Mouse (Mus musculus) neural tube, embryonic 10.5 days (tissue): ENCODE measurements at regions not wholly inside any gene's neighbourhood (a gene's known extent, or its start where the extent isn't known, plus 50 kb on each side); places are given as distances from the start of the nearest gene placed in this dataset.

Experiments used
- DNase-seq: peaks from one replicate; pipeline ENCODE4 v3.0.0-alpha.2; 2017; ENCODE audit warnings: low spot score; ENCODE audit errors: extremely low spot score

GRCm38 (mm10) chr10:111693762-111694161 lies 187.7 kb downstream of the Phlda1 start:
- DNase-seq, result no peak

DNA sequence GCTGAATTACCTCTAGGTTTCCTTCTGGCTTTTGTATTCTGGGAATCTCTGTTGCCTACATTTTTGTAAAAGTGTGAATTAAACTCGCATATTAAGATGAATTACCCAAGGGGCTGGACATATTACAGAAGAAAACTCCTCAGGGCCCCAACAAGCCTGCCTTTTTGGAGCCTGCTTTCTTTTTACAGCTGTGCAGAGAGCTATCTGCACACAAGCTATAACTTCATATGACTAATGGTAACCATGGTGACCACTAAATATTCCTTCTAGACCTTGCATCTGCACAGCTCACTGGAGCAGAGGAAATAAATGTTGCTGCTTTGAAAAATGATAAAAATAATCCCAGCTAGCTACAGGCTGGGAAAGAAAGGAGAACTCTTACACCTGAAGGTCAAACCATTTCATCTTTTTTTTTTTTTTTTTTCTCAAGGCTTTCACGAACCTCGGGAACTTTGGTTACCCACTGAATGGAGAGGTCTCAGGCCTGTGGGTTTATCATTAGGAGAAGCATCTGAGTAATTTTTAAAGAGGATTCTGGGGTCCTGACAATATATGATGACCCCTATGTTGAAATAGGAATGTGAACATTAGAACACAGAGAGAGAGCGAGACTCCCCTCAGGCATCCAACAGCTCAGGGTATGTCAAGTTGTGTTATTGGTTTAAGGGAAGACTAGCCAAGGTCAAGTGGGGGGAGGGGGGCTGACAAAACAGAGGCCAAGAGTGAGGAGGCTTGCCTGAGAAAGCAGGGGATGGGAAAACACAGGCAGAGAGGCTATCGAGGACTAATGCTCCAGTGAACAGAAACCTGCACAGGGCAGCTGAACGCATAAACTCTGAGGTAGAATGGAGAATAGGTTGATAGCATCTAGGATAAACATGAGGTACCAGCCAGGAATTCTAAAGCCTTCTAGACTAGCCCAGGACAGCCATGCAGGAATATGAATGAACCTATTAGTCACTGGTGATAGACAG lies 188.4 kb downstream of the Phlda1 start:
- no peak for DNase-seq

DNA sequence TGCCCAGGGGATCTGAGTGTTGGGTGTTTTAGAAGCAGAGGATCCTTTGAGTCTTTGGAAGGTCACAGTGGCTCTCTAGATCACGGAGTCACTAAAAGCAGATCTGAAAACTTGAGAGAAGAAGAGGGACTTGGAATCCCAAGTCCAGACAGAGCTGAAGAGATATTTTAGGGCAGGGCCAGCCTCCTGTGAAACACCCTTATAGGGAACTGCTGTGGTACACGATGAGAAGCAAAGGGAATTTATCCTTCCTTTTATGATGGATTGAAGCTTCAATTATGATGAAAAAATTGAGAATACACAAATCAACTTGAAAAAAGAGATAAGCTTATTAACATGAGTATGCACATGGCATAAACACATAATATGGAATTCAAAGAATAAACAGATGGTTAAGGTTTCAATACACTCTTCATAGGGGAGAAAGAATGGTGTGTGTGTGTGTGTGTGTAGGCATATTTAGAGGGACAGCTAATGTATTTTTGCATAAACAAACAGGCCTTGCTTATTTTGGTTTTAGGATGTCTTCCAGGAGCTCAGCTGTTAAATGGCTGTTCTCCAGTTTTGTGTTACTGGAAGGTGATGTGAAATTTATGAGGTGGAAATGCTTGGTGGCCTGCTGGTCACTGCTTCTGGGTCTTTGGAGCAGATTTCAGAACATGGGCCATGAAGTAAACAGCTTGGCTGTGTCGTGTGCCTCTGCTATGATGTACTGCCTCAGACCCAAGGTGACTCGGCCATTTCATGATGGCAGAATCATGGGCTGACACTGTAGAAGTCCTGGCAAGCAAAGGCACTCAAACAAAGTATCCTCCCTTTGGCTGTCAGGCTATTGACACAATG lies 190.1 kb downstream of the Phlda1 start:
- no peak for DNase-seq

- no peak for DNase-seq
Observed at GRCm38 (mm10) chr10:111696987-111697386, 190.9 kb downstream of the Phlda1 start.

DNA sequence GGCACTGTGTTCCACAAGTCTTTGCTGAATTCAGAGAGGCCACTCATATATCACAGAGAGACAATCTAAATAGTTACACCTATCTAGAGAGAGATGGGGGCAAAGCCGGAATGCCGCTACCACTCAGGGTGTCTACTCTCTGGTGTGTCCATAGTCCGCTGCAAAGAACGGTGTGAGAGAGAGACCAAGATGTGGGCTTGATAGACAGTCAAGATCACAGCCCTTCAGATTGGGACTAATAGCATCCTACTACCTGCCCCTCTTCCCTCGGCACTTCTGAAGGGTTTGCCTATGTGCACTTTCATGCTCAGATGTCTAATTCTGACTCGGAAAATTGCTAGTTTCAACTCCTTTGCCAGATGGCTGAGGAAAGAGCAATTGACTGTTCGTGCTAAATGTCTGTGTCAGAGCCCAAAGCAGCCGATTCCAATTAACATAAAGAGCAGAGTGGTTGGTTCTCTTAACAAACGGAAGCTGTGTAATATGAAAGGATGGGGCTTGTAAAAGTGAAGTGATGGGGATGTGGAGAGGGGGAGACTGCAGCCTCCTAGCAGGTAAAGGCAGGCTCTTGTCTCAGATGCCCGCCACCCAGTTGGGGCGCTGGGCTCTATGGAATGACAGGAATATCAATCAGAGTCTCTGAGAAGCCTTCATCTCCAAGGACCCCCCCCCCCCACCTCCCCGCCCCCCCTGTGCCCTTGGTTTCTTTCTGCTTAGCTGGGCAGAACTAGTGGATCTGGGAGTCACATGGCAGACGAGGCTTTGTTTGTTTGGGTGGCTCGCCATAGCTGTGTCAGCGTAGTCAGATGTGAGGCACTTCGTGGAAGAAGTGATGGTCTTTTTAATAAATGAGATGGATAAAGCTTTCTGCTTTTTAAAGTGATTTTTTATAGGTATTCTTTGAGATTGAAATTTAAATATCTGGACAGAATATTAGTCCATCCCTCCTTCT lies 193.7 kb downstream of the Phlda1 start:
- DNase-seq, result no peak

DNA sequence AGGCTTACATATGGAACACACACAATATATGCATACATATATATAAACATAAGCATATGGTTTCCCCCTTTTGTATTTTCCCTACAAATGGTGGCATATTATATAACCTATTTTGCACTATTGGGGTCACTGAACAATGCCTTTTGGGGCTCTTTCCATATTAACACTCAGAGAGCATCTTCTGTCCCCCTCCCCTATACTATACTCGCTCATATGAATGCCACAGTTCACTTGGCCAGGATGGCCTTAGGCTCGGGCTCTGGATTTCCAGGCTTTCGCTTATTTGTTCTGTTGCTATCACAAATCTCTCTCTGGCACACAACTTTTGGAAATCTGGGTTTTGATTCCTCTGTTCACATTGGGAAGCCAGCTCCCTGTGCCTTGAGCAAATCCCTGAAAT lies 194.5 kb downstream of the Phlda1 start:
- no peak for DNase-seq

- no peak for DNase-seq
Observed at GRCm38 (mm10) chr10:111701138-111701537, 195.1 kb downstream of the Phlda1 start.

- no peak for DNase-seq
Observed at GRCm38 (mm10) chr10:111702435-111702834, 196.3 kb downstream of the Phlda1 start.

GRCm38 (mm10) chr10:111703447-111703846 lies 197.4 kb downstream of the Phlda1 start:
- DNase-seq, result no peak

- DNase-seq, result no peak
Observed at GRCm38 (mm10) chr10:111711519-111712113, 205.5 kb downstream of the Phlda1 start.

DNA sequence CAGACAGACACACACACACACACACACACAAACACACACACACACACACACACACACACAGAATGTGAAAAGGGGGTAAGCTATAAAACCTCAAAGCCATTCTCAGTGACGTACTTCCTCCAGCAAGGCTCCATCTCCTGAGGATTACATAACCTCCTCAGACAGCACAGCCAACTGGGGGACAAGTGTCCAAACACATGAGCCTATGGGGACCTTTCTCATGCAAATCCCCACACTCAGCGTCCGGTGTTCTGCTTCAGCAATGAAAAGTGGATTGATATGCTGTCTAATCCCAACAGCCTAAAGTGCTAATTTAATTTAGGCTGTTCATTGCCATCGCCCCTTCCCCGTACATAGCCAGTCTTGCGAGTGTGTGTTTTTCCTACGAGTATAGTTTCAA lies 206.9 kb downstream of the Phlda1 start:
- DNase-seq, result no peak

DNA sequence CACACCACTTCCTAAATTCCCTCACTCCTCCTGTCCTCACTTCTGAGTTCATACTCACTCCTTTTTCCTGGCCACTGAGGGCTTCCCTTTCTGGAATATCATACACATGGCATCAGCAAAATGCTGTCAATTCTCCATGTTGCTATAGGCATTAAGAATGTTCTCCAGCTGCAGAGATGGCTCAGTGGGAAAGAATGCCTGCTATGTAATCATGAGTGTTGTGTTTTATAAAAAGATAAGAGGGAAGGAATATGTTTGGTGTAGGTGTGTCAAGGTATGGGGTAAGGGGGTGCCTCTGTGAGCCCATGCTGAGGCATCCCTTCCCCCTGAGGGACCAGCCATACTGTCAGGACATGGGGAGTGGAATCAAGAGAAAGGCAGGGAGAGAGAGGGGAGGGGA lies 207.6 kb downstream of the Phlda1 start:
- no peak for DNase-seq

DNA sequence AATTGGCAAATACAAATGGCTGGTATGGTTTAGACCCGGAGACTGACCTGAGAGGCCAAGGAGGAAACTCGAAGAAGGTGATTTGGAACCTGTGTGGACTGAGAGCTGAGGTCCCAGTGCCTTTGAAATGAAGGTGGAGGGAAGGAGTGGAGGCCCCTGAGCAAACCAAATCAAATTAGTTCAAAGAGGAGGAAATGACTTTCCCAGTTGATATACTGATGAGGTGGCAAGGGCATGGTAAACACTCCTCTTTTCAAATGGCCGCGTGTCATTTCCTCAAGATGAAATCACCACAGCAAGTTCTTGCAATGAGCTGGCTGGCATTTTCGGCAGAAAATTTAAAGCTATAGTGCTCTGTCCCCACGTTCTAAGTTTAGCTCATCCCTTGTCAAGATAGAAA lies 209.1 kb downstream of the Phlda1 start:
- DNase-seq, result no peak

- no peak for DNase-seq
Observed at GRCm38 (mm10) chr10:111719632-111720031, 213.5 kb downstream of the Phlda1 start.

DNA sequence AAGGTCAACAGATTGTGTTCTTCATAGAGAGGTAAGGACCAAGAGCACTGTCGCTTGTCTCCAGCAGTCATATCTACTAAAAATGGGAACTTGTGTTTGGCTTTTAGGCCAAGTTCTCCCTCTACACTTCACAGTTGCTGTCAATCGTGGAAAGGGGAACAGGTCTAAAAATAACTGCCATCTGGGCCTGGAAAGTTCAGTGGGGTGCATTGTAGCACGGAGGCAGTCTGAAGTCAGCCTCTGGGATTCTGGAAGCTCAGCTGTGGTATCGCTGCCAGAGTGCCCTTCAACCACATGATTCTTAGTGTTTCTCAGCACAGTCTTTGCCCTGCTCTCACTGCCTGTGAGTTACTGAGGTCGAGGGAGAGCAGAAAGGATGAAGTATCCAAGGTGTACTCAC lies 215.0 kb downstream of the Phlda1 start:
- DNase-seq, result no peak

- DNase-seq, result no peak
Observed at GRCm38 (mm10) chr10:111723885-111724284, 217.8 kb downstream of the Phlda1 start.

DNA sequence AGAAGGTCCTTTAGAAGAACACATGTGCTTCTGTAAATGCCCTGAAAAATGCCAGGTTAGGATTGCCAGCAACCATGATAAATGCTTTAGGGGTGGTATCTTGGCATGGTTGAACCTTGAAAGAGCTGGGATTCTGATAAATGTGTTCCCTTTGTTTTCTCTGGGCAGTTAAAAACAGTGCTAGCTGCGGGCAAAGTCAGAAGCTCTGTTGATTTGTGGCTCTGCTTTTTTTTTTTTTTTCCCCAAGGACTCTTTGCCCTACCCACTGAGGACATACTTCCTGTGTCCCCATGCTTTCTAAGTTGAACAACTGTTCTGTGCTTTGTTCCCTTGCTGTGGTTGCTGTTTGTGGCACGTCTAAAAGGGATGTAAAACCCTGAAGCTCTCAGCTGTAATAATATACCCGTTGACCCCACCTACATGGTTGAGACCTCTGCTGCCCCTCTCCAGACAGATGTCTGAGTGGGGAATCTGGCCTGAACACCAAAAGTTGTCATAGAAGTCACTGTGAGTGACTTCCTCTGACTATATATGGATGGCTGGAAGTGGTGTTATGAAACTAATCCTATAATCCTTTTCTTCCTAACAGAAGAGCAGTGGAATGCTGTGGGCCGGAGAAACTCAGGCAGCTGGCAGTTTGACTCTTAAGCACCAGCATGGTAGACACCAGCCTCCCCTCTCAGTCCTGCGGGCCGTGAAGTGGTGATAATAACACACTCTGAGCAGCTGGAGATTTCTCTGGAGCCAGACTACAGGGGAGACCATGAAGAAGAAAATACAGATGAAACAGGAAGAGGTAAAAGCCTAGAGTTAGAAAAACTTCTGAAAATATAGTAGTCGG lies 218.7 kb downstream of the Phlda1 start:
- no peak for DNase-seq

- no peak for DNase-seq
Observed at GRCm38 (mm10) chr10:111736026-111736425, 229.9 kb downstream of the Phlda1 start.

DNA sequence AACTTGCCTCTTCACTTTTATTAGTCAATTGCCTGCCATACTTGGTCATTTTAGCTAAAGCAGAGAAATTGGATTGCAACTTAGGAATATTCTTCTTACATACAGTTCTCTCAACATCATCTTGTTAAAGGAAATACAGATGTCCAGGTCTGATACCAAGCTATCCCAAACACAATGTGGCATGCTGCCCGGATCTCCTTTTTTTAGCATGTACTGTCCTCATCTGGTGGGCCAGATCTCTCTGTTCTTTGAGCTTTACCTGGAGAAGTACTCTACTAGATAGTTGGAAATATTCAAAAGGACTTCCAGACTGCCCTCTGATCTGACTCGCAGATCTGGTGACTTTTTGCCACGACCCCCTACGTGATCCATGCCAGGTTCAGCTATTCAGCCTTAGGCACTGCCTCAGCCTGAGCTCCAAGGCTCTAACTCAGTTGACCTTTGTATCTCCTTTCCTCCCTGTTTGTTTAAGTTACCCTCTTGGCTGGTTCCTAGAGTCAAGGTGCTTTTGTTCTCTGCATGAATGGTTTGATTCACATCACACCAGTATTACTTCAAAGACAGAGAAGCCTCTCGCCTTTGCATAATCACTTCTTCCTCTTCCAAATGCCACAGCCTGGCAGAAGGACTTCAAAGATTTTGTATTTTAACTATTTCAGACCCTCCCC lies 232.9 kb upstream of the Krr1 start:
- DNase-seq, result no peak
